Mouse (Mus musculus) kidney, postnatal 4 days (tissue): ENCODE results near the gene Cldn13.

Source experiments
- DNase-seq, 2 experiments: peaks; one replicate each; pipeline ENCODE4 v3.0.0; 2021; ENCODE audit warnings: mixed read lengths in 2 of 2

The Cldn13 gene

DNA sequence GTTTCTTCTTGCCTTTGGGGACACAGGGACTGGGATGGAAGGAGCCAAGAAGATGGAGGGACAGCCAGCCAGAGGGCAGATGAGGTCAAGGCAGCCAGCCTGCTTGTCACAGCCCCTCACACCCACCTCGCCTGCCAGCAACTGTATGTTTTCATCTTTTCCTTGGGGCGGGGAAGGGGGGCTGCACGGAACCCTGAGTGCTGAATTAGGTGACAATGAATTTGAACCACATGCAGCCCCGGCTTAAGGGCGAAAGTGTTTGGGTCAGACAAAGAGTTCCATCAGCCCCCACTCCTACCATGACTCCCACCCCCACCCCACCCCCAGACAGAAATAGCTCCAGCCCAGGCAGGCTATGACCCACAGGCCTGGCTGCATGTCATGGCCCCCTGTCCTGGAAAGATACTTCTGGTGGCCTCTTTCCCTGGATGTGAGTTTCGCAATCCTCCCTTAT, 24.7 kb downstream of the Cldn13 start:
- DNase-seq: no peak

DNA sequence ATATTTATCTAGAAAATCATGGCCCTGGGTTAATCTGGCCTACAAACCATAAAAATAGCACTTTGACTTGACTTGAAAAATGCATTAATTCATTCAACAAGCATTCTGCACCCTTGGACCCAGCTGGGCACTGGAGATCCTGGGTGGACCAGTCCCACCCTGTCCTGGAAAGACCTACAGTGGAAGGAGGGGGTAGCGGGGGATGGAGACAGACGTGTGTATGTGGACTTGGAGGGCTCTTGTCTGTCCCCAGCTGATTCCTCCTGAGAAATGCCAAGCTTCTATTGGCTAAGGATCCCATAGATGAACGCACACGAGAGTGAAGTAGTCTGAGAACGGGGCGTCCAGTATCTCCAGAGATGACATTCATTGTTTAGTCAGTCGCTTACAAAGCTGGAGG, 26.8 kb downstream of the Cldn13 start:
- no peak for DNase-seq

- peak; percentile 60 to 75 for DNase-seq
These were observed 27.6 kb downstream of the Cldn13 start for GRCm38 (mm10) chr5:134887447-134888335.

DNA sequence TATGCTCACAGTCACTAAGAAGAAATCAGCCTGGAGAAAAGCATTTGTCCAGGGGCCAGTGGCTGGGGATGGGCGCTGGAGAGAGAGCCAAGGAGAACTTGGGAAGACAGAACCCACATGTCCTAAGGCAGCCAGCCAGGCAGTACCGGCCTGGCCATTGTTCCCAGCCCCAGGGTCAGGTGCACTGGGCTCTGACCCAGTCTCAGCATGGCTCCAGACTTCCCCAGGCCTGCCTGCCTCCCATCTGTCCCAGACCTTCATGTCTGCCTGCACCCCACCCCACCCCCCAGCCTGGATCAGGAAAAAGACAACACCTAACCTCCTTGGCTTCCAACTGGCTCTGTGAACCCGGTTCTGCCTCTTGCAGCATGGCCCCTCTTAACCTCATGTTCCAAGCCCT, 32.2 kb downstream of the Cldn13 start:
- no peak for DNase-seq

GRCm38 (mm10) chr5:134876801-134877200, 38.5 kb downstream of the Cldn13 start:
- DNase-seq: no peak

DNA sequence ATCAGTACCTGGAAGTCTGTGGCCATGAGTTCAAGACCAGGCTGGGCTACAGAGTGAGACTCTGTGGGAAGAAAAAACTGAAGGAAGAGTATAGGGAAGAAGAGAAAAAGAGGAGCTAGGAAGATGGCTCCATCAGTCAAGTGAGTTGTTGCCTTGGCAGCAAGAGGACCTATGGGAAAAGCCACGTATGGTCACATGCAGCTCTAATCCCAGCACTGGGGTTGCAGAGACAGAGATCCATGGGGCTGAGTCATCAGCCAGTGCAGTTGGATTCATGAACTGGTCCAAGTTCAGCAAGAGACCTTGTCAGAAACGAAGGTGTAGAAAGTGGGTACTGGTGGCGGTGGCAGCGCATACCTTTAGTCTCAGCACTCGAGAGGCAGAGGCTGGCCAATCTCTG, 40.1 kb downstream of the Cldn13 start:
- no peak for DNase-seq

- DNase-seq: peak in 1 of 2 experiments; percentile 53
These were observed 41.1 kb downstream of the Cldn13 start for GRCm38 (mm10) chr5:134873956-134874879.

GRCm38 (mm10) chr5:134873034-134873433, 42.3 kb downstream of the Cldn13 start:
- DNase-seq: no peak

DNA sequence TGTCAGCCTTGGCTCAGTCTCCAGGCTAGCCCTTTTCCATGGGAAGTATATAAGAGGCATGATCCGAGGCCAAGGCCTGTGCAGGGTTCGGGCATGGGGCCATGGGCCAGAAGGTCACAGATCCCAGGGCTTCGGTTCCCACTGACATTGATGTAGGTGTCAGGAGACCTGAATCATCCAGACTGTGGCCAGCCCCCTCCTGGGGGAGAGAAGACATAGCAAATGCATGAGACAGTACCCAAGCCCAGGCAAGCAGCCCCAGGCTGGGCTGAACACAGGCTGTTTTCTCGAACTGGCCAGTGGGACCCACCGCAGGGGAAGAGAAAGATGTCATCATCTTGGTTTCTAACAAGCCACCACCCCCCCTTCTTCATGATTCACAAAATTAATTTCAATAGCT, 42.7 kb downstream of the Cldn13 start:
- no peak for DNase-seq

- DNase-seq: no peak
These were observed 46.8 kb downstream of the Cldn13 start for GRCm38 (mm10) chr5:134868506-134868905.

GRCm38 (mm10) chr5:134867320-134868144, 47.8 kb downstream of the Cldn13 start:
- peak; percentile 42 to 54 for DNase-seq

GRCm38 (mm10) chr5:134865158-134865557, 50.2 kb downstream of the Cldn13 start:
- peak; percentile 65 to 77 for DNase-seq
